Mouse (Mus musculus) hindbrain, embryonic 11.5 days (tissue): ENCODE measurements around the gene Sstr2. TPM values are rescaled to one million over a fixed set of nuclear protein-coding genes. Genes with fewer than 3 reads are reported as not detected.

Experiments
- ATAC-seq: fragments of 200-750 bp; cut with Nextera tagmentation; 2 replicates; pipeline ENCODE4 v1.8.0; 2017; ENCODE audit warnings: mild to moderate bottlenecking, moderate TSS enrichment, moderate library complexity; ENCODE audit not compliant: low FRiP score
- DNase-seq: peaks from one replicate; pipeline ENCODE4 v3.0.0-alpha.2; 2015; ENCODE audit warnings: low spot score
- H3K27ac ChIP-seq: fragments of 300-500 bp; sonication (generic); 2 replicates; pipeline ENCODE4 v1.5.1; 2014; ENCODE audit warnings: mild to moderate bottlenecking, low read depth, low read length
- H3K27me3 ChIP-seq: fragments of 300-500 bp; sonication (generic); 2 replicates; pipeline ENCODE4 v1.6.1; 2014; ENCODE audit warnings: mild to moderate bottlenecking, low read length, moderate library complexity, mixed read lengths; ENCODE audit not compliant: control insufficient read depth, insufficient read depth
- H3K36me3 ChIP-seq: fragments of 300-500 bp; sonication (generic); 2 replicates; pipeline ENCODE4 v1.6.1; 2014; ENCODE audit warnings: mild to moderate bottlenecking, low read length, moderate library complexity, mixed read lengths; ENCODE audit not compliant: control insufficient read depth, insufficient read depth
- H3K4me1 ChIP-seq: fragments of 300-500 bp; sonication (generic); replicated peaks from 2 replicates; pipeline ENCODE4 v1.6.1; 2014; ENCODE audit warnings: low read length, mixed read lengths; ENCODE audit not compliant: control insufficient read depth, insufficient read depth
- H3K4me2 ChIP-seq: fragments of 300-500 bp; sonication (generic); replicated peaks from 2 replicates; pipeline ENCODE4 v1.6.1; 2014; ENCODE audit warnings: mild to moderate bottlenecking, low read depth, low read length
- H3K4me3 ChIP-seq: fragments of 300-500 bp; sonication (generic); 2 replicates; pipeline ENCODE4 v1.5.1; 2014; ENCODE audit warnings: low read depth, low read length
- H3K9ac ChIP-seq: fragments of 300-500 bp; sonication (generic); 2 replicates; pipeline ENCODE4 v1.6.1; 2014; ENCODE audit warnings: low read depth, low read length
- H3K9me3 ChIP-seq: fragments of 300-500 bp; sonication (generic); 2 replicates; pipeline ENCODE4 v1.6.1; 2016; ENCODE audit warnings: low read length; ENCODE audit not compliant: control insufficient read depth
- WGBS: fragments of 180-500 bp; shearing (Covaris S2); extraction: QIAGEN DNeasy Blood & Tissue Kit; methylation state at CpG from one replicate; pipeline ENCODE4 v1.1.7; 2014; 5-methylcytosine and 5-hydroxymethylcytosine counted together
- polyA plus RNA-seq: library from polyadenylated mRNA; unstranded; fragments of >200 nt; fragmentation: Nextera tagmentation; extraction: Ambion mirVana; gene quantifications from 2 replicates; pipeline ENCODE4 v1.2.1, GENCODE M21; 2014

Sstr2 gene
- polyA plus RNA-seq, 1 experiment from 2014 or later, result 41.9 TPM

DNA sequence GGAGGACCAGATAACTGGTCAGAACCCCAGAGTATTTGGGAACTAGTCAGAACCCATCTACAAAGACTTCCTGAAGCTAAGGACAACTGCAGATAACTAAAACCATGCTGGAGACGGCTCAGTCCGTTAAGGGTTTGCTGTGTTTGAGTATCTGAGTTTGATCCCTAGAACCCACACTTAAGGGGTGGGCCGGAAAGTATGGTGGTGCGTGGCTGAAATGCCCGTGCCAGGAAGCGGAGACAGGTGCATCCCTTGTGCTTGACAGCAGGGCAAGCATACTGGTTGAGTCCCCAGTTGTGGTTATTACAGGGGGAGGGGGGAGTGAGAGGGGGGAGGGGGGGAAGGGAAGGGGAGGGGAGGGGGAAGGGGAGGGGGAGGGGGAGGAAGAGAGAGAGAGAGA, 4.7 kb upstream of the Sstr2 start:
- DNase-seq (no peak), ATAC-seq (no peak)
- H3K4me3 ChIP-seq, result no peak overlapping the region
- 82% methylated on average over 4 of the region's 6 CpGs for WGBS
- peaks cover 7% of the 10 kb centered on the region for H3K27me3 ChIP-seq
- no peaks in the 10 kb centered on the region for H3K36me3 ChIP-seq
- H3K27ac ChIP-seq, result no peak overlapping the region
- no peaks in the 10 kb centered on the region for H3K9me3 ChIP-seq
- no peak overlapping the region for H3K4me2 ChIP-seq
- H3K4me1 ChIP-seq, result peaks cover 13% of the 10 kb centered on the region
- no peak overlapping the region for H3K9ac ChIP-seq

DNA sequence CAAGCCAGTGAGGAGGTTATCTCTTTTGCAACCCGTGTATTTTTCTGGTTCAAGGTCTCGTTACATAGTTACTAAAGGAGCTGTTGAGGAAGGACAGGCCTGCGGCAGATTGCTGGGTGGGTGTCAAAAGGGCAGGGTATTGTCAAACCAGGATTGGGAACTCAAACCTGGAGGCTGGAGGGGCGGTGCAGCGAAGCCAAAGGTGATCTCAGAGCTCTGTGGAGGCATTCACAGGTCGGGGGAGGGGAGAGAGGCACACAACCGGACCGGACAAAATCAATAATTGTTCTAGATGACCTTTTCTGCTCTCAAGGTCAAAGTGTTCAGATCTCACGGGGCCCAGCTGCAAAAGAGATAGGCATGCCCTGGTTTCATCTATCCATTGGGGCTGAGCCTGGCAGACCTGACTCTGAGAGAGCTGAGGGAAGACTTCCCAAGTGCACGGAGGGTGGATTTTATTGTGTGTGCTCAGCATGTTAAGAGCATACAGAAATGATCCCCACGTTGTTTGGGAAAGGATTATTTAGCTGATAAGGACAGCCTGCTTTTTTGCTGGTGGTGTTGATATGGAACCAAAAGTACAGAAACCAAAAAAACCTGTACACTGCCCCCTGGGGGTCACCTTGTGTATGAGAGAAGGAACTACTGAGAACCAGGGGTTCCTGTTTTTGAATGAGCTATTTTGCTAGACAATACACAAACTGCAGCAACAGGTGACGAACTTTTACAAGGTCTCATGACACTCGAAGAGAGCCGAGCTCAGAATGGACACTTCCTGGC, 1.8 kb upstream of the Sstr2 start:
- peaks cover 11% of the 10 kb centered on the region for H3K4me1 ChIP-seq
- no peak overlapping the region for H3K27ac ChIP-seq
- H3K4me3 ChIP-seq, result no peak overlapping the region
- no peak overlapping the region for H3K9ac ChIP-seq
- WGBS, result 38% methylated on average over 14 of the region's 14 CpGs
- ATAC-seq, result no peak
- H3K36me3 ChIP-seq, result no peaks in the 10 kb centered on the region
- H3K4me2 ChIP-seq, result no peak overlapping the region
- H3K27me3 ChIP-seq, result peaks cover 13% of the 10 kb centered on the region
- no peaks in the 10 kb centered on the region for H3K9me3 ChIP-seq
- DNase-seq, result peak; percentile 81

DNA sequence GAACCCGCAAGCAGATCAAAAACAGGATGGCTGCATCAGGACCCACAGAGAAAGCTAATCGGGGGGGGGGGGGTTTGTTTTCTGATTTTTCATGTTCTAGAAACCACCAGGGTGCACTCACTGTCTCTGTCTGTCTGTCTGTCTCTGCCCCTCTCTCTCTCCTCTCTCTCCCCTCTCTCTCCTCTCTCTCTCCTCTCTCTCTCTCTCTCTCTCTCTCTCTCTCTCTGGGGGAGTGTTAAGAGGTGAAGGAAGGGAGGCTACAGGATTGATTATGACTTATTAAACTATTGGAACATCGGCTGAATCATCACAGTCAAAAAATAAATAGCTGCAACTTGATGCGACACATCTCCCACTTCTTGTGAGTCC, 855 bp upstream of the Sstr2 start:
- Histone ChIP-seq H3K27me3 (peaks cover 13% of the 10 kb centered on the region), H3K9me3 (no peaks in the 10 kb centered on the region), H3K4me3 (peak overlapping the region; percentile 52), H3K9ac (no peak overlapping the region; the same call in 1 of the 2 replicates), H3K36me3 (no peaks in the 10 kb centered on the region), H3K27ac (peak overlapping the region; percentile 54; the same call in 1 of the 2 replicates), H3K4me1 (peaks cover 11% of the 10 kb centered on the region), H3K4me2 (peak overlapping the region; percentile 91)
- ATAC-seq (peak; percentile 8; the same call in 1 of the 2 replicates), DNase-seq (no peak)
- 28% methylated on average over 4 of the region's 4 CpGs for WGBS

DNA sequence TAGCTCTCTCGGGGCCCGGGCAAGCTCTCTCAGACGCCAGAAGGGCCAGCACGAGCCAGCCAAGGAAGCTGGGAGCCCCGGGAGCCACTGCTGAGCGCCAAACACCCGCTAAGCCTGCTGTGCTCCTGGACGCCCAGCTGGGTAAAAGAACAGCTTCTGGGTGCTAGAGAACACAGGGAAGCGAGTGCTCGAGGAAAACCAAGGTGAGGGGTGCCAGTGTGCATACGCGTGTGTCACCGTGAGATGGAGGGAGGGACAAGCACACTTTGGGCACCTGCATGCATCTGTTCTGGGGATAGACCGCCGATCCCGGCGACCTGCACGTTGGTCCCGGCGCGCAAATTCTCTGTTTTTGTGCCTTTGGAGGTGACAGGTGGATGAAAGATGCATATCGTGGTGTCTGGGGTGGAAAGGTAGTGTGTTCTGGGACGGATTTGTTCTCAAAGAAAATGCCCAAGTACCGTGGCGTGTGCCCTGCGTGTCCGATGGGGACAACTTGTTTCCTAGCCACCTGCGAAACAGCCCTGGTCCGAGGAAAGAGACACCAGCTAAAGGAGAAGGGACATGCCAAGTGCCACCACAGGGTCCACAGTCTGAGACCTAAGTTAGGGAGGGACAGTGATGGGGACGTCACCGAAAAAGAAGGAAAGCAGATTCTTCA, 408 bp downstream of the Sstr2 start:
- Histone ChIP-seq H3K9ac (peak overlapping the region; percentile 68), H3K4me3 (peak overlapping the region; percentile 52), H3K27me3 (peaks cover 13% of the 10 kb centered on the region), H3K4me1 (peaks cover 11% of the 10 kb centered on the region), H3K4me2 (peak overlapping the region; percentile 91), H3K36me3 (no peaks in the 10 kb centered on the region), H3K9me3 (no peaks in the 10 kb centered on the region), H3K27ac (peak overlapping the region; percentile 42; the same call in 1 of the 2 replicates)
- WGBS, result 4% methylated on average over 31 of the region's 31 CpGs
- 0 out of 2 replicates have a peak, but pooled peaks have one; percentile 6 for ATAC-seq
- DNase-seq, result peak; percentile 47

DNA sequence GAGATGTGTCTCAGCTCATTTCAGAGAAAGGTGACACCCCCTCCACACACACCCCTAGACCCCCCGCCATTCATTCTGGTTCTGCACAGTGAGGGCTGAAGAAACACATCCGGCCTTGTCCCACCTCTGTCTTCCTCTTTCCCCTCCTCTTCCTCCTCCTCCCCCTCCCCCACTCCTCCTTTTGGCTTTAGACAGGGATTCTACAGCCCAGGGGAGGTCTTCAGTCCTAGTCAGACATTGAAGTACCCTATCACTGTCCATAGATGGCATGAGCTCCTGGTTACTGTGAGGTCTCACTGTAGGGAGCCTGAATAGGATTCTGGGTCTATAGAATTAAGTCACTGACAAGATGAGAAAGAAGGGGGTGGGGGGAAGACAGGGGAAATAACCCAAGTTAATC, 1.9 kb downstream of the Sstr2 start:
- H3K27ac ChIP-seq, result no peak overlapping the region
- H3K27me3 ChIP-seq, result peaks cover 13% of the 10 kb centered on the region
- DNase-seq (no peak), ATAC-seq (no peak)
- H3K9me3 ChIP-seq, result no peaks in the 10 kb centered on the region
- peaks cover 11% of the 10 kb centered on the region for H3K4me1 ChIP-seq
- no peaks in the 10 kb centered on the region for H3K36me3 ChIP-seq
- H3K4me2 ChIP-seq, result peak overlapping the region; percentile 91
- no peak overlapping the region for H3K9ac ChIP-seq
- WGBS, result 52% methylated on average over 2 of the region's 2 CpGs
- peak overlapping the region; percentile 52 for H3K4me3 ChIP-seq

DNA sequence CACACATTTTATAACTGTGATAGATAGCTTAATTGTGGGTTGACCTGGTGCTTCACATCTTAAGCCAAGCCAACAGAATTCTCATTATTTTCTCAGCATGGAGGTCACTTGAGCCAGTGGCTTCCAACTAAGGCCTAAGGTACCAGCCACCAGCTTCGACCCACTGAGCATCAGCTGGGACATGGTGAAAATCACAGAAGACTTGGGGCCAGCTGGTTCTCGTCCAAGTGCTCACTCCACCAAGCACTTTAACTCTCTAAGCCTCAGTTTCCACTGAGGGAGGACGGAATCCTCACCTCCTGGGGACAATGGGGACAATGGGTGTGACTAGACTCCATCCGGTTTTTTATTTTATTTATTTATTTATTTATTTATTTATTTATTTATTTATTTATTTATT, 2.9 kb downstream of the Sstr2 start:
- DNase-seq (no peak), ATAC-seq (no peak)
- Histone ChIP-seq H3K27me3 (peaks cover 13% of the 10 kb centered on the region), H3K4me2 (no peak overlapping the region), H3K4me3 (no peak overlapping the region), H3K4me1 (peaks cover 11% of the 10 kb centered on the region), H3K27ac (no peak overlapping the region), H3K36me3 (no peaks in the 10 kb centered on the region), H3K9ac (no peak overlapping the region), H3K9me3 (no peaks in the 10 kb centered on the region)
- WGBS, result 88% methylated on average over 4 of the region's 4 CpGs

DNA sequence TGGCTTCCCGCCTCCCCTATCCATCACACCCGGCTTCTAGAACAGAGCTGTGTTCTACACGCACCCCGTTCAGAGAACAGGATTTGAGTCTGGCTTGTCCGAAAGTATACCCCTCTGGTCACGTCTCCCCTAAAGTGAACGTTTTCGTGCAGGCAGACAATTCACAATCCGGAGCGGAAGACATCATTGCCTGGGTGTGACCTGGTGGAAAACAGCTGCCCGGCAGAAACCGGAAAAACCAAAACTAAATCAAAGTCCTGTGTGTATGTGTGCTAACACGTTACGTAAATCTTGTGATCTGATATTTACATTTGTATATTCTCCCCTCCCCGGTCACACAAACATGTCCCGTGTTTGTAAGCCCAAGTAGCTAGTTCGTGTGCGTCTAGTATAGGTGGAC, 6.3 kb downstream of the Sstr2 start:
- no peak overlapping the region for H3K4me3 ChIP-seq
- no peaks in the 10 kb centered on the region for H3K9me3 ChIP-seq
- ATAC-seq (no peak), DNase-seq (no peak)
- no peaks in the 10 kb centered on the region for H3K36me3 ChIP-seq
- no peak overlapping the region for H3K9ac ChIP-seq
- H3K4me2 ChIP-seq, result no peak overlapping the region
- H3K27me3 ChIP-seq, result peaks cover 4% of the 10 kb centered on the region
- H3K27ac ChIP-seq, result no peak overlapping the region
- 94% methylated on average over 18 of the region's 18 CpGs for WGBS
- H3K4me1 ChIP-seq, result peaks cover 4% of the 10 kb centered on the region; the same call in 1 of the 2 replicates

DNA sequence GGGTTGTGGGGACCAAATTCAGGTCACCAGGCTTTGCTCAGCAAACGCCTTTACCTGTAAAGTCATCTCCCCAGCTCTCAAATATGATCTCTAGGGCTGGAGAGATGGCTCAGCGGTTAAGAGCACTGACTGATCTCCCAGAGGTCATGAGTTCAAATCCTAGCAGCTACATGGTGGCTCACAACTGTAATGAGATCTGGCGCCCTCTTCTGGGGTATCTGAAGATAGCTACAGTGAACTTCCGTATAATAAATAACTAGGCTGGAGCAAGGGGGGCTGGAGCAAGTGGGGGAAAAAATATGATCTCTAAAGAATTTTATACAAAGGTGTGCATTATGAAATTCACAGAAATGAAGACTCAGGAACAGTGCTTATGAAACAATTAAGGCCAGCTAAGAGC, 8.6 kb downstream of the Sstr2 start:
- Histone ChIP-seq H3K9me3 (no peaks in the 10 kb centered on the region), H3K4me2 (no peak overlapping the region), H3K4me3 (no peak overlapping the region), H3K36me3 (no peaks in the 10 kb centered on the region), H3K9ac (no peak overlapping the region), H3K27ac (no peak overlapping the region), H3K4me1 (no peaks in the 10 kb centered on the region), H3K27me3 (no peaks in the 10 kb centered on the region)
- ATAC-seq (no peak), DNase-seq (peak; percentile 47)
- WGBS, result 55% methylated on average over 4 of the region's 4 CpGs

DNA sequence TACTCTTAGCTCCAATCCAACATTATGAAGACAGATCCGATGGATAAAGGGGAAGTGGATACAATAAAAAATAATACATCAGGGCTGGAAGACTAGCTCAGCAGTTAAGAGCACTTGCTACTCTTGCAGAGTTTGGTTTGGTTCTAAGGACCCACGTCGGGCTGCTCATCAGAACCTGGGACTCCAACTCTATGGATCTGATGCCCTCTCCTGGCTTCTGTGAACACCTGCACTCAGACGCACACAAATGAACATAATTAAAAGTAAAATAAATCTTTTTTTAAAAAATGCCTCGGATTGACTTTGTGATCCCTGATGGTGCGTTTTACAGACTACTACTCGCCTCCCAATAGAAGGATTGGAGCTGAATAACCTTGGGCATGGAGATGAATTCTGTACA, 11.5 kb downstream of the Sstr2 start:
- H3K4me2 ChIP-seq, result no peak overlapping the region
- ATAC-seq (no peak), DNase-seq (no peak)
- no peaks in the 10 kb centered on the region for H3K36me3 ChIP-seq
- 61% methylated on average over 7 of the region's 7 CpGs for WGBS
- H3K27me3 ChIP-seq, result no peaks in the 10 kb centered on the region
- H3K27ac ChIP-seq, result no peak overlapping the region
- no peak overlapping the region for H3K9ac ChIP-seq
- H3K4me1 ChIP-seq, result no peaks in the 10 kb centered on the region
- H3K4me3 ChIP-seq, result no peak overlapping the region
- no peaks in the 10 kb centered on the region for H3K9me3 ChIP-seq
